Mouse (Mus musculus) lung, postnatal 0 days (tissue): ENCODE data around the gene Rgs8. TPM values are rescaled to one million over a fixed set of nuclear protein-coding genes. Genes with fewer than 3 reads are reported as not detected.

Experiments used
- ATAC-seq: fragments of 200-750 bp; cut with Nextera tagmentation; 2 replicates; pipeline ENCODE4 v1.8.0; 2017; ENCODE audit warnings: moderate library complexity
- DNase-seq: peaks from one replicate; pipeline ENCODE4 v3.0.0-alpha.2; 2016; ENCODE audit warnings: low spot score
- H3K27ac ChIP-seq: fragments of 300-500 bp; sonication (generic); 2 replicates; pipeline ENCODE4 v1.5.1; 2014; ENCODE audit warnings: antibody characterized with exemption, mild to moderate bottlenecking, low read length, mixed read lengths
- H3K27me3 ChIP-seq: fragments of 300-500 bp; sonication (generic); replicated peaks from 2 replicates; pipeline ENCODE4 v1.6.1; 2014; ENCODE audit warnings: low read length, mixed read lengths; ENCODE audit not compliant: insufficient read depth
- H3K36me3 ChIP-seq: fragments of 300-500 bp; sonication (generic); 2 replicates; pipeline ENCODE4 v1.6.1; 2014; ENCODE audit warnings: low read length, mixed read lengths; ENCODE audit not compliant: insufficient read depth
- H3K4me1 ChIP-seq: fragments of 300-500 bp; sonication (generic); 2 replicates; pipeline ENCODE4 v1.6.1; 2014; ENCODE audit warnings: antibody characterized with exemption, low read depth, low read length, mixed read lengths; ENCODE audit not compliant: insufficient read depth
- H3K4me2 ChIP-seq: fragments of 300-500 bp; sonication (generic); replicated peaks from 2 replicates; pipeline ENCODE4 v1.6.1; 2014; ENCODE audit warnings: low read depth, mild to moderate bottlenecking, low read length, moderate library complexity, mixed read lengths
- H3K4me3 ChIP-seq: fragments of 300-500 bp; sonication (generic); 2 replicates; pipeline ENCODE4 v1.5.1; 2014; ENCODE audit warnings: low read depth, low read length
- H3K9ac ChIP-seq: fragments of 300-500 bp; sonication (generic); replicated peaks from 2 replicates; pipeline ENCODE4 v1.6.1; 2014; ENCODE audit warnings: low read depth, mild to moderate bottlenecking
- H3K9me3 ChIP-seq: fragments of 300-500 bp; sonication (generic); 2 replicates; pipeline ENCODE4 v1.6.1; 2016; ENCODE audit warnings: low read length, mixed read lengths
- CTCF ChIP-seq: IDR thresholded peaks from 2 replicates; pipeline ENCODE4 v1.5.1; 2016; ENCODE audit warnings: antibody characterized with exemption, mild to moderate bottlenecking
- EP300 ChIP-seq: IDR thresholded peaks from 2 replicates; pipeline ENCODE4 v1.6.1; 2016; ENCODE audit warnings: antibody characterized with exemption, mild to moderate bottlenecking, control low read depth
- WGBS: fragments of 180-500 bp; shearing (Covaris S2); extraction: QIAGEN DNeasy Blood & Tissue Kit; methylation state at CpG from one replicate; pipeline ENCODE4 v1.1.7; 2014; 5-methylcytosine and 5-hydroxymethylcytosine counted together
- polyA plus RNA-seq: library from polyadenylated mRNA; unstranded; fragments of >200 nt; fragmentation: Nextera tagmentation; extraction: Ambion mirVana; gene quantifications from 2 replicates; pipeline ENCODE4 v1.2.1, GENCODE M21; 2015

Rgs8 gene
- polyA plus RNA-seq, 1 experiment from 2014 or later = 0.12 TPM

GRCm38 (mm10) chr1:153679147-153679546, 26.3 kb downstream of the Rgs8 start:
- no peak overlapping the region for H3K9ac ChIP-seq
- H3K9me3 ChIP-seq = no peaks in the 10 kb centered on the region
- 0 out of 2 replicates have a peak overlapping the region, but pooled peaks have one; percentile 9 for H3K4me2 ChIP-seq
- peak; percentile 20 for DNase-seq
- ATAC-seq = peak; percentile 38
- no peak overlapping the region for H3K27ac ChIP-seq
- no peak overlapping the region for H3K4me3 ChIP-seq
- H3K4me1 ChIP-seq = no peaks in the 10 kb centered on the region; the same call in 1 of the 2 replicates
- 29% methylated on average over 10 of the region's 10 CpGs for WGBS
- no peaks in the 10 kb centered on the region for H3K27me3 ChIP-seq
- no peak for TF ChIP-seq CTCF
- no peak for TF ChIP-seq EP300
- H3K36me3 ChIP-seq = no peaks in the 10 kb centered on the region

- no peaks in the 10 kb centered on the region for H3K9me3 ChIP-seq
- no peaks in the 10 kb centered on the region for H3K36me3 ChIP-seq
- H3K27me3 ChIP-seq = no peaks in the 10 kb centered on the region
- DNase-seq = peak; percentile 25
- H3K4me1 ChIP-seq = no peaks in the 10 kb centered on the region
- H3K9ac ChIP-seq = no peak overlapping the region
- H3K27ac ChIP-seq = no peak overlapping the region
- ATAC-seq = peak; percentile 49
- H3K4me2 ChIP-seq = no peak overlapping the region
- no peak overlapping the region for H3K4me3 ChIP-seq
- TF ChIP-seq EP300 (no peak), CTCF (no peak)
- 50% methylated on average over 3 of the region's 3 CpGs for WGBS
Measured at GRCm38 (mm10) chr1:153679653-153680052, 26.8 kb downstream of the Rgs8 start.

- H3K4me2 ChIP-seq = no peak overlapping the region
- no peak for TF ChIP-seq CTCF
- no peak for TF ChIP-seq EP300
- H3K27ac ChIP-seq = no peak overlapping the region
- no peak for DNase-seq
- no peaks in the 10 kb centered on the region for H3K4me1 ChIP-seq
- no peaks in the 10 kb centered on the region for H3K36me3 ChIP-seq
- no peak for ATAC-seq
- 61% methylated on average over 5 of the region's 6 CpGs for WGBS
- H3K9ac ChIP-seq = no peak overlapping the region
- H3K4me3 ChIP-seq = no peak overlapping the region
- H3K27me3 ChIP-seq = no peaks in the 10 kb centered on the region
- no peaks in the 10 kb centered on the region for H3K9me3 ChIP-seq
Measured at GRCm38 (mm10) chr1:153680363-153680762, 27.5 kb downstream of the Rgs8 start.

GRCm38 (mm10) chr1:153681036-153681435, 28.2 kb downstream of the Rgs8 start:
- WGBS = 77% methylated on average over 2 of the region's 2 CpGs
- no peak for DNase-seq
- Histone ChIP-seq H3K27me3 (no peaks in the 10 kb centered on the region), H3K27ac (no peak overlapping the region), H3K4me1 (no peaks in the 10 kb centered on the region), H3K9me3 (no peaks in the 10 kb centered on the region), H3K4me2 (no peak overlapping the region), H3K4me3 (no peak overlapping the region), H3K36me3 (no peaks in the 10 kb centered on the region), H3K9ac (no peak overlapping the region)
- no peak for ATAC-seq
- no peak for TF ChIP-seq CTCF
- TF ChIP-seq EP300 = no peak

- H3K4me3 ChIP-seq = no peak overlapping the region
- H3K27ac ChIP-seq = no peak overlapping the region
- H3K4me2 ChIP-seq = no peak overlapping the region
- no peaks in the 10 kb centered on the region for H3K27me3 ChIP-seq
- H3K36me3 ChIP-seq = no peaks in the 10 kb centered on the region
- no peak for TF ChIP-seq CTCF
- no peak for TF ChIP-seq EP300
- H3K9me3 ChIP-seq = no peaks in the 10 kb centered on the region
- 62% methylated on average over 11 of the region's 11 CpGs for WGBS
- DNase-seq (no peak), ATAC-seq (no peak)
- no peaks in the 10 kb centered on the region for H3K4me1 ChIP-seq
- no peak overlapping the region for H3K9ac ChIP-seq
Measured at GRCm38 (mm10) chr1:153683190-153683589, 30.4 kb downstream of the Rgs8 start.

- Histone ChIP-seq H3K27ac (no peak overlapping the region), H3K9ac (no peak overlapping the region), H3K36me3 (no peaks in the 10 kb centered on the region), H3K4me3 (no peak overlapping the region), H3K4me1 (no peaks in the 10 kb centered on the region), H3K4me2 (no peak overlapping the region), H3K27me3 (no peaks in the 10 kb centered on the region), H3K9me3 (no peaks in the 10 kb centered on the region)
- no peak for ATAC-seq
- DNase-seq = no peak
- TF ChIP-seq EP300 = no peak
- TF ChIP-seq CTCF = no peak
- 48% methylated on average over 3 of the region's 3 CpGs for WGBS
Measured at GRCm38 (mm10) chr1:153685630-153686029, 32.8 kb downstream of the Rgs8 start.

- no peaks in the 10 kb centered on the region for H3K9me3 ChIP-seq
- WGBS = 75% methylated on average over 6 of the region's 6 CpGs
- H3K9ac ChIP-seq = no peak overlapping the region
- no peaks in the 10 kb centered on the region for H3K36me3 ChIP-seq
- H3K4me3 ChIP-seq = no peak overlapping the region
- TF ChIP-seq EP300 = no peak
- TF ChIP-seq CTCF = no peak
- ATAC-seq = no peak
- no peak overlapping the region for H3K27ac ChIP-seq
- H3K4me1 ChIP-seq = no peaks in the 10 kb centered on the region
- no peak overlapping the region for H3K4me2 ChIP-seq
- H3K27me3 ChIP-seq = no peaks in the 10 kb centered on the region; the same call in 1 of the 2 replicates
- no peak for DNase-seq
Measured at GRCm38 (mm10) chr1:153692526-153692925, 39.7 kb downstream of the Rgs8 start.
